Mouse (Mus musculus) T-helper 2 cell (primary cell): ENCODE measurements at regions not wholly inside any gene's neighbourhood (a gene's known extent, or its start where the extent isn't known, plus 50 kb on each side); places are given as distances from the start of the nearest gene placed in this dataset.

Experiments used
- in situ Hi-C: fragments of 300-600 bp; cut with MboI, MseI; formaldehyde crosslinking; loops from one replicate; pipeline ENCODE4 v1.15.1; 2025; ENCODE audit warnings: high pct_unique_total_duplicates

DNA sequence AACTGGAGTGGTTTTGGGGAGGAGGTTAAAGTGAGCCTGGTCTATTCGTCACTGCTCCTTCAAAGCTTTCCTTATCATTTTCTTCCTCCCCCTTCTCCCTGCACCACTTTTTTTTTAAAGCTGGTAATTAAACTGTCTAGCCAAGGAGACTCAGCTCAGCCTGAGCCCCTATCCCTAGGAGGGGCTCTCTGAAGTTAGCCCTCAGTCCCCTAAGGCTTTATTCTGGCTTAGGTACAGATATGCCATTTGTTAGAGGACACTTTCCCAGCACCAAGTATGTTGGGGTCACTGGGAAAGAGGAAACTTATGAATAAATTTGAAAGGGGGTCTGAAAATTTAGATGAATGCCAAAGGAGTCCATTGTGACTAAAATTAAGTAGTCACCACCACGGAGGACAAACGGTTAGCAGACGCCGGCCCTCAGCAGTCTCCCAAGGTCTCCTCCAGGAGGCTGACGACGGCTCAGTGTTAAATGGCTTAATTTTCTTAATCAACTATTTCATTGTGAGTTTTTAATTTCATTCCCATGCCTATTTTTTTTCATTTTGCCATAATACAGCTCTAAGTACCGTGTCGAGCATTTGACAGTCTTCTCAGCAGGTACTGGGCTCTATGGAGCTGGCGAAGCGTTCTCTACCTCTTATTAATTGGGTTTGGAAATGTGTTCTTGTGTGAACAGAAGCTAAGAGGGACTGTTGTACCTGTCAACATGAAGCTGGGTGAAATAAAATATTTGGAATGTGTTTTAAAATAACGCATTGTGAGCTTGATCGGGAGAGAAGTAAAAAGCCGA is 370.6 kb upstream of the Cited2 start:
- in situ Hi-C loops, result loop anchor here (25.0 kb wide), 1 partner anchor 960 kb away; the partner anchor contains the start of gene Nhsl1

DNA sequence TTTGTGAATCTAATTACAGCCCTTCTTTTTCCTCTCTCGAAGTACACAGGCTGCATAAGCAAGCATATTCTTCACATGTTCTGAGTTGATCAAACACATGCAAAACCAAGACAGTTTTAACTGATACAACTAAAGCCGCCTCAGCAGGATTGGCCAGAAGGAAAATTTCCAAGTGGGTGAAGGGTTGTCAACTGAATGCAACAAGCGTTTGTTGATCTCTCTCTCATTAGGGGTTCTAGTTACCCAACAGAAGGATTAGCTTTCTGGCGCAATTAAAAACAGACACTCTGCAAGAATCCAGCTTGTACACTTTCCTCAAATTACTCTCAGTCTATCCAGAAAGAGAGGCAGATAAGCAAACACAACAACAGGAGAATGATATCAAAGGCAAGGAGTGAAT is 367.5 kb upstream of the Cited2 start:
- in situ Hi-C loops, result loop anchor here (25.0 kb wide), 1 partner anchor 957 kb away; the partner anchor contains the start of gene Nhsl1

DNA sequence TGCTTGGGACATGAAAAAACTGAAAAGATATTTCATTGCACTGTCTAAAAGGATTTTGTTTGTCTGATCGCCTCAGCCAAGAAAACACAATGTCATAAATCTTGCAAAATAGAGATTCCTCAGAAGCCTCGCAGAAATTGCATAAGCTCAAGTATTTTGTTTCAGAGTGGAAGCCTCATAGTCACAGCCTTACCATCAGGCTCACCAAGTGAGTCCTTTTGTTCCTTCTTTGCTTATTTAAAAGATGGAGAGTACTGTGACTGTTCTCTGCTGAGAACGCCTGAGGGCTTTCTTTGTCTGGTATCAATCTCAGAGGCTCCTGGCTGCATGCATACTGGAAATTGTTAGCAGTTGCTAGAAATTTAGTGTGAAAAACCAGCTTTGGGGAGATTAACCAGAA is 367.0 kb upstream of the Cited2 start:
- in situ Hi-C loops, result loop anchor here (25.0 kb wide), 1 partner anchor 956 kb away; the partner anchor contains the start of gene Nhsl1

DNA sequence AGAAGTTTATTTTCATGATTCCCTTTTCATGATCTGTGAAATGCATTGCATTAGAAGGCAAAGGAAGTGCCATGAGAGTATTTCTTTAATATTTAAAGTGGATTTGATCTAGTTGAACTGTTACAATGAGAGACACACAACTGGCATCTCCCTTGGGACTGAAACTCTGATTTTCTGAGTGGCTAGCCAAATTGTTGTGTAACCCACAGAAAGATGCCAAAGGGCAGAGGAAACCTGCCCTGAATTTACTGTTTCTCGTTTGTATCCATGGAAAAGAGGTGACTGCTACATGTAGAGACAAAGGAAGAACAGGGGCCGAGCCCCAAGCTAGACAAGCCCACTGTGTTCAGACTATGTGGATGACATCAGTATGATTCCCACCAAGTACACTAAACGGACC is 360.4 kb upstream of the Cited2 start:
- in situ Hi-C loops, result loop anchor here (25.0 kb wide), 1 partner anchor 950 kb away; the partner anchor contains the start of gene Nhsl1

DNA sequence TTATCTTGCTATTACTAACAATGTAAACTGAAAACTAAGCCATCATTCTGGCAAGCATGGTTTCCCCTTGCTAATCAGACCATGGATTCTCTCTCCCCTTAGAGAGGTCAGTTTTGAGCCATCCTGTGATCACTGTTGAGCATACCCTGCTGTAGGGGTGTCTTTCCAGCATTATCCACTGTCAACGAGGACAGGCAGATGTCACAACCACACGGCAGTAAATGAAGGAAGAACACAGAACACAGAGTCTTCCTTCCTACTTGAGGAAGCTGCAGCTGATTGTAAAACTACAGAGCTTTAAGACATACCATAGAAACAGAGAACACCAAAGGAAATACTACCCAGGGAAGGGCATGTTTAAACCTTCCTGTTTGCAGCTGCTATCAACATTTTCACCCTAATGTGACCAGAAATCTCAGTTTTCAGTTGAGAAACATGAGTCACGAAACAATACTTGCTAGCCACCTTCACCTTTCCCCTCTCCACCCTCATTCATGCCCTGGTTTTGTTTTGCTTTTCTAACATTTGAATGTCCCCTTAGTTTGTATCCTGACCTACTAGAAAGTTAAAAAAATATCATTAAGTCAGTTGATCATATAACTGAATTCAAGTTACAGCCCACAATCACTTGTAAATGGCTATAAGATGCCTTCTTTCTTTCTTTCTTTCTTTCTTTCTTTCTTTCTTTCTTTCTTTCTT is 356.8 kb upstream of the Cited2 start:
- in situ Hi-C loops, result loop anchor here (25.0 kb wide), 1 partner anchor 946 kb away; the partner anchor contains the start of gene Nhsl1

DNA sequence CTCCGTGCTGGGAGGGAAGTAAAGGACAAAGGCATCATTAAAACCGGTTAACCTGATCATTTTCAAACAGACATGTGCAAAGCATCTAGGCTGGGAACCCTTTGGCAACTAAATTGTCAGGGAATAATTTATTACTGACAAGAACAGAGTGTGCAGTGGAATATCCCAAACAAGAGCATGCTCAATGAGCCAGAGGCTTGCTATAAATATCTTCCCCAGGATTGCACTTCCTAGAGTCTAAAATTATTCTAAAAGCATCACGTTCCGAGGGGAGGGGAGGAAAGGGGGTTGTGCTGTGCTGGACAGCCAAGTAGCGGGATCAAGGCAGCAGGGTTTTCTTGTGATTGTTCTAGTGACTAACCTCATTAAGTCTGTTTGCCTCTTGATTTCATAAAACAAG is 356.0 kb upstream of the Cited2 start:
- in situ Hi-C loops, result loop anchor here (25.0 kb wide), 1 partner anchor 945 kb away; the partner anchor contains the start of gene Nhsl1

DNA sequence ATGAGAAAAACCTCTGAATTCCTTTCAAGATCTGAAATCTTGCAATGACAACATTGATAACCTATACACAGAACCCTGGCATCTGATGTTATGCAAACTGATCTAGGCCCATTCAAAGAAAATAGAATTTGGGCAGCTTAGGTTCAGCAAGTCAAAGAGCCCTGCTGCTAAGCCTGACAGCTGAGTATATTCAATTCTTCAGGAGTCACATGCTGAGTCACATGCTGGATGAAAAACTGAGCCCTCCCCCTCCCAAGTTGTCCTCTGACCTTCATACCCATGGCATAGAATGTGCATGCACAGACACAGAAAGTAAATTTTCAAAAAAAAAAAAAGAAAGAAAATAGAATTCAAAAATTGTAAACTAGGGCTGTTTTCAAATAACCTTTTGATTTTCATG is 355.6 kb upstream of the Cited2 start:
- in situ Hi-C loops, result loop anchor here (25.0 kb wide), 1 partner anchor 945 kb away; the partner anchor contains the start of gene Nhsl1

DNA sequence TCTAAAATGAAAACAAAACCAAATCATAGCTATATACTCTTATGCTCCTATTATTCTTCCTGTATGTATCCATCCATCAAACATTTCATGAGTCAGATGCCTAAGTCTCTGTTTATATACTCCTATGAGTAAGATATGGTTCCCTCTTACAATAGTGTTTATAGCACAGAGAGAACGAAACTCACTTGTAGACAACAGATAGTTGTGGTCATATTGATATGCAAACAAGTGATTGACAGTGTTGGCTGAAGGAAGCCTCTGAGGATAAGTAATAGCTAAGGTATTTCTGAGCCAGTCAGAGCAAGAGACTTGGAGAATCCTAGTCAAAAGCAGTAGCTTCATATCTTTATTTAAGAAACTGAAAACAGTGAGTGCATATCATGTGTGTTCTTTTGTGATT is 354.4 kb upstream of the Cited2 start:
- in situ Hi-C loops, result loop anchor here (25.0 kb wide), 1 partner anchor 944 kb away; the partner anchor contains the start of gene Nhsl1

DNA sequence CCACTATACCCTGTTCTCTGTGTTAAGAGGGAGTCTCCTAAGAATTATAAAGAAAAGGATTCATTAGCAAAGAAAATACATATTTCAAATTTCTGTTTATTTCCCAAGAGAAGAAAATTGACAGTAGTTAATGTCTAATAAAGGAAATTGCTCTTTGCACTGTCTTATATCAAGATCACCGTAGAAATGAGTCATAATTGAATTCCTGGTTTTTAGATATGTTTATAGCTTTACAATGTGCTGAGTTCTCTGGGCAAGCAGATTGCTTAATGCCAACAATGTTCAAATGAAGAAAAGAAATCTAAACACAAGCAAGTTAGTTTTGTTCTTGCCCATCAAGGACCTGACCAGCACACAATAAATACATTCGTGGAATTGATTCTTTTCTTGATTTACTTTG is 350.1 kb upstream of the Cited2 start:
- in situ Hi-C loops, result loop anchor here (25.0 kb wide), 1 partner anchor 939 kb away; the partner anchor contains the start of gene Nhsl1

DNA sequence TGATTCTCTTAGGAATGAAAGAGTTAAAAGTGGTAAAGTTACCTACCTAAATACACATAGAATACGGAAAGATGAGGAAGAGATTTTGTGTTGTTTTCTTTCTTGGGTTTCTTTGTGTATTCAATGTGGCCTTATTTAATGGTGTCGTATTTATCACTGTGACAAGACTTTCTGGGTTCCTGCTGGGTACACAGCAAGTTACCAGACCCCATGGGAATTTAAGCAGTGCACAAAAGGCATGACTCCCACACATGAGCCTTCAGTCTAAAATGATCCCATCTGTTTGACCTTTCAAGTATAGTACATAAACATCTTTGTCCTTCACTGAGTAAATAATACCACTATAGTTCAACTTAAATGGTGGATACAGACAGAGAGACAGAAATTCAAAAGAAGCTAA is 349.0 kb upstream of the Cited2 start:
- in situ Hi-C loops, result loop anchor here (25.0 kb wide), 1 partner anchor 938 kb away; the partner anchor contains the start of gene Nhsl1

DNA sequence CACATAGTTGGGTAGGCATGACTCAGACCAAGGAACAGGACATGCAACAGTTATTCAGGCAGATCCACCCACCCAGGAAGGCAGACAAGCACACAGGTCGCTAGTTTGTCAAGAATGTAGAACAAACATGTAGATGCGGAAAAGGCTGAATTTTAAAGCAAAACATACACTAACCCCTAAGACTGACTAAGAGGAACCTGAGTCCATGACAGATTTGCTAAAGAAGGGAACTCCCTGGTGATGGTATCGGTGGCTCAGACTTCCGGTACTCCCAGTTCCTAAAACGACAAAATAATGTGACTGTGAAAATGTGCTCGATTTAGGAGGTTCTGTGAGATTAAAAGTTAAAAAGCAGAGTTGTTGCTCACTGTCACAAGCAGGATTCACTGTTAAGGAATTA is 340.0 kb upstream of the Cited2 start:
- in situ Hi-C loops, result no loop called here

DNA sequence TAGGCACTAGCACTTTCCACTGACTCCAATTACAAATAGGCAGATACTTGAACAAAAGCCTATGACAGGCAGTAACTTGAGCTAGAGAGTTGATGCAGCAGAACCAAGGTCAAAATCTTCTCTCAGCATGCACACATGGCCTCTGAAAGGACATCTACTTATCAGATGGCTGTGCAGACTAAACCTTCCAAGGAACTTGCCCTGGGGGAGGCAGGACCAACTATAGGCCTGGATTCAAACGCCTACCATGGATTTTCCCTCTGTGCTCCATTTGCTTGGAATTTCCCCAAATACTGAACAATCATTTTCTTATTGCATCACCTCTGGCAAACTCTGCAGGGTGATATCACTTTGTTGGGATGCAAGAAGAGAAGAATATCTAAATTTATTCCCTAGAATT is 337.8 kb upstream of the Cited2 start:
- in situ Hi-C loops, result no loop called here

DNA sequence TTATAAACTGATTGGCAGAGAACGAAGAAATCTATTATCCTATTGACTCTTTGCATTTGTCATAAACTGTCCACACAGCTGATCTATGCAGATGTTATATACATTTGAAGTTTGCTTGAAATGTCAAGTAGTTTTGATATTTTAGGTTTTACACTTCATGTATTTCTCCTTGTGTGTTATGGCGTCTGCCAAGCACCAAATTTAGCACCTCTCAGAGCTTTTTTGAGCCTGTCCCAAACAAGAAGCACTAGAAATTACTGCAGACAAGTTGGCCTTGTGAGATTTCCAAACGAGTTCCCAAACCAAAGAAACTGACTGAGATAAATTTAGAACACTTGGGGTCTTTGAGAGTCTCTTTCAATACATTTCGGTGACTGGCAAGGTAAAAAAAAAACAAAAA is 335.7 kb upstream of the Cited2 start:
- in situ Hi-C loops, result no loop called here

DNA sequence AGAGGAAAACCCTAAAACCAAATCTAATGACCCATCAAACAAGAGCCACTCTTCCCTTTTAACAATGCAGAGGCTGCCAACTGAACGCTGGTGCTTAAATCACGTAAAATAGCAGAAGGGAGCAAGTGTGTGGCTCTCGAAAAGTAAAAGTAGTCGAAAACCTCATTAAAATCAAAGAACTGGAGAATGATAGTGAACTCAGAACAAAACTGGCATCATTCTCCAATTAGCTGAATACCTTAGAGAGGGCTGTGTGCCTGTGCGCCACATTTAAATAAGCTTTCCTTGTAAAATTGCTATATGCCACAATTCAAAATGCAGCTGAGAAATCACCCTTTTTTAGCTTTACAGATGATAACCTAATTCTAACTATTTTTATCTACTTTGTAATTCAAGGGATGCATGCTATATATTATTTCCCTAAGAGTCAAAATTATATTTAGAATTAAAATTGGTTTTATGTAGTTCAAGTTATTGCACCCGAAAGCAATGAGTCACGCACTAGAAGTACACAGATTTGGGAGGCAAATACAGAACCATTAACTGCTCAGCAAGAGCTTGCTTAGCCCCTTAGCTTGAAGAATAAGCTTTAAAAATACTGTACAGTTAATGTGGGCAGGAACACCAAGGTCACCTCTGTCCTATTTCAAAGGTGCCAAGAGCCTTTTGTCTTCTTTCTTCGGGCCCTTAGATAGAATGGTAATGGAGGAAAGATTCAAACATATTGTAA is 327.4 kb upstream of the Cited2 start:
- in situ Hi-C loops, result no loop called here

DNA sequence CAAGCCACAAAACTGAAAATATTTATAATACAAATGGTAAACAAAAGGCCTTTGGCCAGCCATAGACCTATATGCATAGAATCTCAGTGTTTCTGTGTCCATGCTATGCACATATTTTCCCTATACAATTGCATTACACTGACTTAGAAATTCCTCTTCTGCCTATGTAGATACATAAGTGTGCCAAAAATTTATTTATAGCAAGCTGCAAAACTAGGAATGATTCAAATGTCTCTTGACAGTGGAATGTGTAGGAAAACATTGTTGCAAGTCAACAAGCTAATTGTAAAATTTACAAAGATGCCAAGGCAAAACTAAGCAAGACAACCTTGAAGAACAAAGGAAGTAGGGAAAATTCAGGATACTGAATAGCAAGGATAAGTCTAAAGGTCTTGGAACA is 319.1 kb upstream of the Cited2 start:
- in situ Hi-C loops, result no loop called here

DNA sequence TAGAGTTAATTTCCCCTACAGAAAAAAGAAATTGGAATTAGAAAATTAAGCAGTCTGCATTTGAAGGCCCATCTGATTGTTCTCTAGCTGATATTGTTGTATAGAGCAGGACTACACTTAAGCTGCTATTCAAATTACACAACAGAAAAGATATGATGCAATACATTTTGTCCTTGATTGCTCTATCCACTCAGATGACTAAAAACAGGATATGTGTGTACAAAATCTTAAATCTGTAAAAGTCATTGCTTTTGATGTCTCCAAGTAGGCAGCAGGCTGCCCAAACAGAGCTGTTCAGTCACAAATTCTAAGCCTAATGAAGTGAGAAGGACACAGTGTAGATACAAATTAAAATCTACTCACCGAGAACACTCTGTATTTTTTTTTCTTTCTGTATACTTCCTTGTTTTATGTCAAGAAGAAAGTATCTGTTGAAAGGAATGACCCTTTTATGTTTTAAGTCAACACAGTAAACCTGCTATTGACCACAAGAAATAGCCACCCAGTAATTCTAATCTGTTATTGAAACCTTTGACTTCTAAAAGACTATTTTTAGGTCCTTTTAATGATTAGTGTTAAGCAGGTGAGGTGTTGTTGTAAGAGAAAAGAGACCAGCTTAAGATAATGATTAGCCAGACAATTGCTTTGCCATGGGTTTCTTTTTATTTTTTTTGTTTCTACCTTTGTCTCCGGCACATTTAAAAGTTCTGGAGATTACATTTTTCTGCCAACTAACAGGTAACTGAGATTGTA is 315.0 kb upstream of the Cited2 start:
- in situ Hi-C loops, result no loop called here

DNA sequence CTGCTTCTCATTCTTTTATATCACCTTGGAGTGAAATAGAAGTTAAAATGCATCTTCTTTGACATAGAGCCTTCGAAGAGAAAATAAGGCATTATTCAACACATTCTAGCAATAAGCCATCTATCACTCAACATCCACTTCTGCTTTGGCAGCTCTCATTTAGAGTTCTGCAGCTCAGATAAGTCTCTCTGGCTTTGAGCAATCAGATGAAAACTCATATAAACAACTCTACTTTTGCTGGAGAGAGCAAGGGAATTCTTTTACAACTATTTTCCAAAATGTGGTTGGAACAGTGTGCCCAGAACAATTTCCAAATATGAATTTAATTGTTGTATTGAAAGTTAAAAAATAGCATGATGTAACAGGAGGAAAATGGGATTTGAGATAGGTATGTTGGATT is 314.2 kb upstream of the Cited2 start:
- in situ Hi-C loops, result no loop called here

DNA sequence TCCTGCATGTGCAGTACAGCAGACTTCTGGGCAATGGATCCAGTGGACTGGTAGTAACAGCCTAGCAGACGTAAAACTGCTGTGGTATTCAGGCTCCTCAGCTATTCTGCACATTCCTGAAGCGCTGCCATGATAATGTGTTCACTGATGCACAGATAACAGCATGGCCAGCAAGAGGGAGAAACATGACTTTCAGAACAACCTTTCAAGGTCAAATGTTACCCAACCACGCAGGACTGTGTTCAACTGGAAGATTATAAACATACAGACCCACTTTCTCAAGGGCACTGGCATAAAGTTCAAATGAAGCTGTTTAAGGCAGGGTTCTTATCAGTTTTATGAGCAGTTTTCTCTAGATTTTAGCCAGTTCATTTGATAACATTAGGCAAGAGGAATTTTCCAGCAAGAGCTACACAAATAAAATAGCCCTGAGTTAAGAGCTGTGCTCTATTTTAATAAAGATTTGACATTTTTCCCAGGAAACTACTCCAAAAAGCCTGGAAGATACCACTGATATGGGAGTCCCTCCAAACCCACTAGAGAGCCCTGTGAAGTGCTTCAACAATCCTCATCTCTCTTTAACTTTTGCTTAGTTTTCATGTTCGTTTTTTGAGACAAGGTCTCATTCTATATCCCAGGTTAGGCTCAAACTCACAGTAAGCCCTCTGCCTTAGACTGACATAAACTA is 311.6 kb upstream of the Cited2 start:
- in situ Hi-C loops, result no loop called here

DNA sequence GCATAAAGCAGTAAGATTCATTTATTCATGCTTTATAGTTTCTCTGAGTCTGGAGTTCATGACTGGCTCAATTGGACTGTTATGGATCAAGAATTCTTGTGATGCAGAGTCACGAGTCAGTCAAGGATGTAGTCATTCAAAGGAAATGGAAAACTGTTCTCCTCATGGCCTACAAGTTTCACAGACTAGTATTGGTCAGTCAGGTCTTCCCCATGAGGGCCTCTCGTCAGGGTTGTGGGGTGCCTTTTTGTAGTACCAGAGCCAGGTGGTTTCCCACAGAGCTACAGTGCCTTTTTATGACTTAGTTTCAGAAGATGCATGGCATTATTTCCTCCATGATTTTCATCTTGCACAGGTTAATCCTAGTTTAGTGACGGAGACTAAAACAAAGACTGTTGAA is 307.9 kb upstream of the Cited2 start:
- in situ Hi-C loops, result no loop called here

DNA sequence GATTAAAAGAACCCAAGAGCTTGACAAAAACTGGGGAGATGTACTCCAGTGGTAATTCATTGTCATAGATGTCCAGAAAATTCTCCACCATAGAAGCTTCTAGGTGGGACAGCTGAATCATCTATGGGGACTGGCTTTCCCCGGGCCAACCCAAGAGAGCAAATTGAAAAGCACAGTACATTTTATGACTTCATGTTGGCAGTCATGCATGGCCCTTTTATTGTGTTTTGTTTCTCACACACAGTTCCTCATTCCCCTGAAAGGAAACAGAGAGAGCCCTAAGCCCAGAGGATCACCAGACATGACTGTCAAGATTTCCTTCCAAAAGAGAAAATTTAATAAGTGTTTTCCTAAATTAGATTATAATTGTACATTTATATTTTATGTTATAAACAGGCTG is 306.9 kb upstream of the Cited2 start:
- in situ Hi-C loops, result no loop called here

DNA sequence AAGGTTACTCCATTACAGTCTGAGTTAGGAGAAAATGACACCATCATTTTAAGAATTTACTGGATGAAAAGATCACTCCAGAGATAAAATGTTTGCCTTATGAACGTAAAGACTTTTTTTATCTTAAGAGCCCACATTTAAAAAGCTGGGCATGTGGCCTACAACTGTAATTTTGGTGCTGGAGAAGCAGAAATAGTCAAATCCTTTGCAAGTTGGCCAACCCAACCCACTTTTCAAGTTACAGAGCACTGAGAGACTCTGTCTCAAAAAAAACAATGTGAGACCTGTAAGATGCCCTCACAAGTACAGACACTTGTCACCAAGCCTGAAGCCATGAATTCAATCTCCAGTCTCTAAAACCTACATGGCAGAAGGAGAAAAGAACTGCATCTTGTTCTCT is 305.6 kb upstream of the Cited2 start:
- in situ Hi-C loops, result no loop called here
